Mouse (Mus musculus): Measurements from ENCODE around the gene Vmn2r108.
"Not testable (repeated sequence)": the region's sequence is repeated elsewhere in the genome, so short reads cannot be mapped to it uniquely, and the experiment has no call there.

The Vmn2r108 gene

DNA sequence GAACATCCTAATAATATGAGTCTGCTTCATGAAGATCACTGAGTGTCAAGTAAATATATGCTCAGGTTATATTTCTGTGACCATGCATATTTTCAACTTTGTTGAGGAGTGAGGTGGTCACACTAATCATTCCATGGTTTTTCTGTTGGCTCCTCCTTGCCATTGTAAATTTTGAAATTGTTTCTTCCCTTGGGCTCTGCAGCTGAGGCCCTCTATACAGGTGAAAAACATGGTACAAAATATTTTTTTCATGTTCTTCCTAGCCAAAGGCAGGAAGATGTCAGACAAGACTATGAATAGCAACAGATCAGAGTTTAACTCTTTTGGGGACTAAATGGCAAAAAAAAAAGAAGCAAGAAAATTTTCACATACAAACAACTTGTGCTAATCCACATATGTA lies at the start of gene Vmn2r108:
TSS of gene Vmn2r108 (minus strand) at position 101 of the 400 bp plus-strand sequence.
- no peak for DNase-seq (ENCODE audit: extremely low read depth, insufficient read length, low spot score)

DNA sequence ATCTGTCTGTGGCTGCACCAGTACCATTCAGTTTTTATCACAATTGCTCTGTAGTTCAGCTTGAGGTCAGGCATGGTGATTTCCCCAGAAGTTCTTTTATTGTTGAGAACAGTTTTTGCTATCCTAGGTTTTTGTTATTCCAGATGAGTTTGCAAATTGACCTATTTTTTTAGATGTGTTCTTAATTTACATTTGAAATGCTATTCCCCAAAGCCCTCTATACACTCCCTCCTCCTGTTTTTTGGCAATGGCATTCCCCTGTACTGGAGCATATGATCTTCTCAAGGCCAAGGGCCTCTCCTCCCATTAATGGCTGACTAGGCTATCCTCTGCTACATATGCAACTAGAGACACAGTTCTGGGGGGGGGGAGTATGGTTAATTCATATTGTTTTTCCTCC lies 27.1 kb upstream of the Vmn2r108 start:
- not testable (repeated sequence) for DNase-seq (ENCODE audit: extremely low read depth, insufficient read length, low spot score)

DNA sequence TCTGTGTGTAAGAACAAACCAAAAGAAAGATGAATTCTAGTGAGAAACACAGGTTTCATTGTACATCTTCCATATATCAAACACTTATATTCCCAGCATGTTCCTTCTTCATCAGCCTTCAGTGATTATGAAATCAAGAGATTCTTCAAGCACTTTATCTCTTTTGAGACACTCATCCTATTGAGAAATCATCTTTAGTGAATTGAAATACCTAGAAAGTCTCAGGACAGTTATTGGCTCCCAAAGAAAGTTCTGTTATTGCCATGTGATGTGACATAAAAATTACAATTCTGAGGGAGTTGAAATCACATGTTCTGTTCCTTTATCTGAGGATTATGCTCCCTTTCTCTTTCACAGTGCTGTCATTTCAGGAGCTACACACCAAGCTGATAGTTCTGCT lies 16.7 kb upstream of the Vmn2r108 start, which contains the start of gene Vmn1r225:
TSS of gene Vmn1r225 (plus strand) at position 301 of the 400 bp plus-strand sequence.
- no peak for DNase-seq (ENCODE audit: extremely low read depth, insufficient read length, low spot score)

DNA sequence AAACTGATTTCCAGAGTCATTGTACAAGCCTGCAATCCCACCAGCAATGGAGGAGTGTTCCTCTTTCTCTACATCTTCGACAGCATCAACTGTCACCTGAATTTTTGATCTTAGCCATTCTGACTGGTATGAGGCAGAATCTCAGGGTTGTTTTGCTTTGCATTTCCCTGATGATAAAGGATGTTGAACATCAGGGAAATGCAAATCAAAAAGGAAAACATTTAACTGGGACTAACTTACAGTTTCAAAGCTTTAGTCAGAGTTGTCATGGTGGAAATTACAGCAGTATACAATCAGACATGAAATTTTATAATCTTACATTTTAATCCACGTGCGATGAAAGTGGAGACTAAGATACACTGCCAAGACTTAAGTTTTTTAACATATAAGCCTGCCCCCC lies 7.8 kb downstream of the Vmn2r108 start:
- no peak for DNase-seq (ENCODE audit: extremely low read depth, insufficient read length, low spot score)

DNA sequence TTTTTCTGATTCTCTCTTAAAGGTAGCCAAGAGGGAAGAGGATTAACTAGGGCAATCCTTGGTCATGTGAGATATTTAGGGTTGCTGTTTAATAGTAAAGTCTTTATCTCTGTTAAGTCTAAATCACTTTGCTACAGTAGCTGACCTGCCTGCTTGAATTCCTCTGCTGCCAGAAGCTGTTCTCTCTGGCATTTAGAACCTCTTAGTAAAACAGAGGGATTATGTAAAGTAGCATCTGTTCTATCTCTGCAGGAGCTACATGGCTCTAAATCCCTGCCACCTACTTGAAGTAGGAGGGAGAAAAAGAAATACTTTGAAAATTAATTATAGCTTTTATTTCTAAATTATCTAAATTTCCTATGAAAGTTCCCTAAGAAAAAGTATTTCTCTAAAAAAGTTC lies 41.9 kb downstream of the Vmn2r108 start:
- no peak for DNase-seq (ENCODE audit: extremely low read depth, insufficient read length, low spot score)

DNA sequence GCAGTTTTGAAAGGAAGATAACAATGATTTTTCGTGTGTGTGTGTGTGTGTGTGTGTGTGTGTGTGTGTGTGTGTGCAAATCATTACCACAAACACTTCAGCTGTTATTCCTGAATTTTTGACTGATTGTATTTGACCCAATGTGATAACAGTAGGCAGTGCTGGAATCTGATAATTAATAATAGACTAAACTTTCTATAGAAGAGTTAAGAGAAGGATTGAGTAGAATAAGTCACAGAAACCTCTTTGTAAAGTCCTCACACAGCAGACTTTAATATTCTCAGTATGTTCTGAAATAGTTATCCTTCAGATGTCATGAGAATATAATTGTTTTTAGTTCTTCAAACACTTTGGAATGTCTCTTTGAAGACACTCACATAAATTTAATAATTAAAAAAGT lies 67.3 kb downstream of the Vmn2r108 start, which contains the start of gene Vmn1r224:
TSS of gene Vmn1r224 (plus strand) at position 301 of the 400 bp plus-strand sequence.
- DNase-seq (ENCODE audit: extremely low read depth, insufficient read length, low spot score): no peak

All from 3134 (cell line).